Mouse (Mus musculus) G1E-ER4 (cell line): ENCODE results near the gene Sh2b3. TPM values are rescaled to one million over a fixed set of nuclear protein-coding genes. Genes with fewer than 3 reads are reported as not detected.

Experiments
- GATA1 ChIP-seq: IDR thresholded peaks from one replicate; pipeline ENCODE4 v1.8.0; 2012; ENCODE audit warnings: low read length, inconsistent platforms
- polyA plus RNA-seq: library from polyadenylated mRNA; stranded (reverse); fragments of >175 nt; gene quantifications from 2 replicates; pipeline ENCODE4 v1.2.3, GENCODE M21; 2012

Sh2b3 gene
- polyA plus RNA-seq, 1 experiment: 166 TPM

DNA sequence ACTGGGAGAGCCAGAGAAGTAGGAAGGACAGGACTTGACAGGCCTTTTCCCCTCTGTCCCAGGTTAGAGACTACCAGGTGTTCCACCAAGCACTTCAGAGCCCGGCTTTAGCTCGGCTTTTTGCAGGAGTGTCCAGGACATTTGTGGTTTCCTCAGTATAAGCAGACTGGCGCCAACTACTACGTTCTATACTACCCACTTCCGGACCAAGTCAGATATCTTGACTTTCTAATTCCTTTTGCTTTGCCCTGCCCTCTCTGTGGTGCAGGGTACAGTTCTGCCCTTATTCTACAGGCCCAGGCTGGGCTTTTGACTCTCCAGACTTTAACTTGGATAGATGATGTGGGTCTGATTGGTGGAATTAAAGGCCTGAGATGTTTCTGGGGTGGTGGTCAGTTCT lies 17.9 kb downstream of the Sh2b3 start:
- no peak for TF ChIP-seq GATA1

DNA sequence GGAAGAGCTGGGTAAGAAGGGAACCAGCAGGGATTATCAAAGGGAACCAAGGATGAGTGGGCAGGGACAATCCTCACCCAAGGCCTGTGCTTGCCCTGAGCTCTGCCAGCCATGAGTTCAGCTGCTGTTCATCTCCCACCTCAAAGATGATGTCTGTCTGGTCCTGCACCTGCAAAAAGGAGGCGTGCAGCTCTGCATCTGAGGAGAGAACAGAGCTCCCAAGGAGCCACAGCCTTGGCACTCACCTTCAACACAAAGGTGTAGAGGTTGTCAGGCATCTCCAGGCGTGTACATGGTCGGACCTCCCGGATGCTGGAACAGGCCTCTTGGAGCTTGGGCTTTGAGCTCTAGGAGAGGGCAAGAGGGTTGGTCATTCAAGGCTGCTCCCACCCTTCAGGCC lies 18.6 kb downstream of the Sh2b3 start:
- no peak for TF ChIP-seq GATA1

DNA sequence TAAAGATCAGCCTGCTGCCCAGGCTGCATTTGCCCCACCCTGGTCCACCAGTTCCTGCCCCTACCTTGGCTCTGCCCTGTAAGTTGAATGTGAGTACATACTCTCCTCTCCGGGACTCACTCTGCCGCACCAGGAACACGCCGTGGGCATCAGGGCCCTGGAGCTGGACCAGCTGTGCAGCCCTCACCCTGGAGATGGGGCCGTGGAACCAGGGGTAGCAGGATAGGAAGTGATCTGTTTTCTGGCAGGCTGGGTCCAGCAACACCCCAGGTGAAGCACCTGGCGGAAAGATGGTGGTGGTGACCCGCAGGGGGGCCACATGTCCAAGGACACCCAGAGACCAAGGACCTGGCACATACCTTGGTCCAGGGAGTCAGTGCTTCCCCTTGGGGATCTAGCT lies 19.0 kb downstream of the Sh2b3 start:
- no peak for TF ChIP-seq GATA1

DNA sequence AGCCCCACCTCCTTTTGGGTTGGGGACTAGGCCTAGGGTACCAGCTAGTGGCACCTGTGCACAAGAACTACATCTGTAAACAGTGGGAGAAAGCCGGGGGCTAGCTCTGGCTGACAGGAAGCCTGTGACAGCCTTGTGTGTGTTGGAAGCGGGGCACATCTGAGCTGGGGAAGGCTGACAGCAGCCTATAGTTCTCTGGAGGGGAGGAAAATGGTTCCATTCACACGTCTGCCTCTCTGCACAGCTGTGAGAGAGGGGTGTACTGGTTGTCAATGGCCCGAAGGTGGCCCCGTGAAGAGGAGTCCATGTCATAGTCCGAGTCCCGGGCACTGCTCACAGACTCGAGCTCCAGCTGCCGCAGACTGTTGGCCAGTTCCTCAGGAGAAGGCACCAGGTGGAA lies 19.9 kb downstream of the Sh2b3 start:
- no peak for TF ChIP-seq GATA1

DNA sequence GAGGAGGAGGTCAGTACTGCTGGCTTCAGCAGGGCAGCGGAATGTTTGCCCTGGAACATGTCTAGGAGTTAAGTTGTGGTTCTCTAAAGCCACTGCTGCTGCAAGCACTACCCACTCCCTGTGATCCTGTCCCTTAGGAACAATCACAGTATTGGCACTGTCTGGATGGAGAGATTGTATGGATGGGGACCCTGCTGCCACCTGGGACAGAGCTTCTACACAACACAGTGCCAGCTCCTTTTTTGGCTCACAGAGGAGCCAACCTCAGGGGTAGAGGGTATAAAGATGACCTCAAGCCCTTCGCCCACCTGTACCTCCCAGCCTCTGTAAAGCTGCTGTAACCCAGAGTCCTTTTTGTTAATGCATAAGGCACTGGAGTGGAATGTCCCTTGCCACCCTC lies 20.8 kb downstream of the Sh2b3 start:
- no peak for TF ChIP-seq GATA1

DNA sequence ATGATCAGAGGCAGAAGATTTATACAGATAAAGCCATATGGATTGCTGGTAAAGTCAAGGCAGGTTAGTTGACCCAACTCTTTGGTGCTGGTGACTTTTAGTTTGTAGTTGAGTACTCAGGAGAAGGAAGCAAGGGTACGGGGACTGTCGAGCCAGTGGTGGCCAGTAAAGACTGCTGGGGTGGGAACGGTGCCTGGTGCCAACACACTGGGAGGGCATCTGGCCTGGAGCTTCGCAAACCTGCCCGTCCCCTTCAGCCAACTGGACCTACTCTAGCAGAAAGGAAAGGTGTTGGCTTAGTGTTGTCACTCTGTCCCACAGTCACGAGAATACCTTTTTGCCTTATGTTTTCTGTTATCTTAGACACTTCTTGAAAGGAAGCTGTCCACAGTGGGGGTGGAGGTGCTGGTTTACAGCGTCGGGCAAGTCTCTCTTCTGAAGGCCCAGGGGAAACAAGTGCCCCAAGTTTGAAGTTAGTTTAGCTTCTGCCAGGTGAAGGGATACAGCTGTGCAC lies 21.5 kb downstream of the Sh2b3 start:
- TF ChIP-seq GATA1: no peak

DNA sequence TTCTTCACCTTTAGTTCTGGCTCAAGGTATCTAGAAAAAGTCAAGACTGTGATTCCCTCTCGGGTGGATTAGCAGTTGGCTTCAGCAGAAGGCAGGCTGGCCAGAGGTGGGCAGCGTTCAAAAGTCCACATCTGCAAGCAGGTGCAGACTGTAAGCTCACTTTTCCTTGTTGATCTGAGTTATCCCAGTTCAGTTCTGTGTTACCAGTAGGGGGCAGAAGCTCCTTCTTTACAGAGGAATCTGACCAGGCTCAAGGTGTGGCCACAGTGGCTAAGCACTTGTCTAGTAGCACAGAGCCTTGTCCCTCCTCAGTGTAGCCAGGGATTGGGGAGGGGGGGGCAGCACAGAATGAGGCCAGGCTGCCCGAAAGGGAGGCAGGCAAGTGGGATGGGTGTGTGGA lies 22.4 kb downstream of the Sh2b3 start:
- no peak for TF ChIP-seq GATA1

DNA sequence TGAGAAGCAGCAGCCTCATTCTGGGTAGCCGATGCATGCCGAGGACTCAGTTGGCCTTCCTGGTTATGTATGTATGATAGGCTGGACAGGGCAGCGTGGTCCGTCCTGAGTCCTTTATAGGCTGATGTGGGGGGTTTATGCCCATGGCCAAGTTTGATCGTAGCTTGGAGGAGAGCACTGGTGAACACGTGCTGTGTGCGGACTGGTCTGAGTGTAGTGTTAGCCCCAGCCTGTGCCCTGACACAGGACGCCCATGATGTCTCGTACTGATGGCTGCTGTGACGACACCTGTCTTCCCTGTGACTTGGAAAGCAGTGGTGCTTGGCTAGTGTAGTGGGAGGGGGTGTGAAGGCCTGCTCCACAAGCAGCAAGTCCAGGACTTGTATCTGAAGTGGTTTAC lies 23.7 kb downstream of the Sh2b3 start:
- TF ChIP-seq GATA1: no peak

DNA sequence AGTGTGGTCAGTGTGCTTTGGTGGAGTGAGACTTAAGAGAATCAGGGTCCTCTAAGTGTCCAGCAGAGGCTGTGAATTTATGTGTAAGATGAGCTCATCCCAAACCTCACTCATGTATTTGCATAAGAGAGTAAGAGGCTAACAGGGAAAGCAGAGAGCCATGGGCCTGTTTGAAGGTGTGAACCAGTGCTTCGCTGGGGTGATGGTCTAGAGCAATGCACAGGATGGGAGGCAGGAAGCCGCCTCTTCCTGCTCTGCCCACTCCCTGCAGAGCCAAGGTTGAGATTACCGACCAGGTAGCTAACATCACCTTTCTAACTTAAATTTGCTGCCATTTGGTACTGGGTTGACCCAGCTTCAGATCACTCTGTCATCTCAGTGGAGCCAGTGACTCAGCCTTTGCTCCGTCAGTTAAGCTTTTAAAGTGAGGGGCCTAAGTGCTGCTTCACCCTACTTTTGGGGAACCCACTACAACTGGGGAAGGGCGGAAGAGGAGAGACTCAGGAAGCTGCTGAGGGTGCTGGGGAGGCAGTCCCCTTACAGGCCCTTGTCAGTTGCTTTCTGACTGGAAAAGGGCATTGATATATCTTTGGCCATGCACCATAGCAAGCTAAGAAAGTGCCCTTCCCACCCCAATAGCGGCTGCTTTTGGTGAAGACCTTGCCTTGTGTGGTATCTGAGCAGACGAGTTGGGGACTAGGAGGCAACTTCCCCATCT lies 24.8 kb downstream of the Sh2b3 start:
- no peak for TF ChIP-seq GATA1

DNA sequence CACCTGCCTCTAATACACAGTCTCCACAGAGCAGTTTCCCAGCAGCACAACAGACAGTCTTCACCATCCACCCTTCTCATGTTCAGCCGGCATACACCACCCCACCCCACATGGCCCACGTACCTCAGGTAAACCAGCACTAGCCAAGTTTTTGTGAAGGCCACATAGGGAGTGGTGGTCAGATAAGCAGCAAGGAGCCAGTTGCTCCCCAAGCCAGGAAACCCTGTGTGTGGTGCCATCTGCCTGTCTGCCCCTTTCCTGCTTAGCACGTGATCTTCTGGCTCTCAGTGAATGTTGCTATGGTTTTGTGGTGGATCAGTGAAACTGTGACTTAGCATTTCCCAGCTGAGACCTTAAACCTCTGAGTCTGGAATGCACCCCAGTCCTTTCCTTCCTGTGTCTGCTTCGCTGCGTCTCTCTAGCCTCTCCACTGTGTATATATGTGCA lies 25.9 kb downstream of the Sh2b3 start:
- no peak for TF ChIP-seq GATA1

DNA sequence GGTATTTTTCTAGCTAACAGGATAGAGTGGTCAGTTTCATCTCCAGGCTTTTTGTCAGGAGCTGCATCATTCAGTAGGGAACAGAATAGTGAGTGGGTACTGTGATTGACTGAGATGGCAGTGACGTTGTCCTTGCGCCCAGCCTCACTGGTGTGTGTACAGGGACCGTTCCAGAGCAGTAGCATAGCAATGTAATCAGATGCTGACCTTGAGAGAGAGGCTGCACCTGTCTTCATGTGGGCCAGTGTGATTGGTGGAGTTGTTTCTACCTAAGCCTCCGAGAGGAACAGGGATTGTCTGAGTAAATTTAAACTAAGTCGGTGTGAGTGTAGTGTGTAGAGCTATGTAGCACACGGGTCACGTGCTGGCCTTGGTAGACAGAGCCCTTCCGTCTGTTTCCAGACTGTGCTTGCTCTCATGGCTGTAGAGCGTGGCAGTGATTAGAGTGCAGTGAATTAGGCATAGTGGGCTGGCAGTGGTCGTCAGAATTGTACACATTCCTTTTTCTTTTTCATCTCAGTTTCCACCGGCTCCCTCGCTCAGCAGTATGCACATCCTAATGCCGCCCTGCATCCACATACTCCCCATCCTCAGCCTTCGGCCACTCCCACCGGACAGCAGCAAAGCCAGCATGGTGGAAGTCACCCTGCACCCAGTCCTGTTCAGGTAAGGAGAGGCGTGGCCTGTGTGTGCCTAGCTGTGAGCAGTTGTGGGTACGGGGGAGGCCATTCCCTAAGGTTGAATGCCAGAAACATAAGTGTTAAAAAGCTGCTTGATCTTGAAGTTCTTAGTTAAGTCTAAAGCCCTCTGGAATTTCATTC lies 26.9 kb downstream of the Sh2b3 start:
- no peak for TF ChIP-seq GATA1

DNA sequence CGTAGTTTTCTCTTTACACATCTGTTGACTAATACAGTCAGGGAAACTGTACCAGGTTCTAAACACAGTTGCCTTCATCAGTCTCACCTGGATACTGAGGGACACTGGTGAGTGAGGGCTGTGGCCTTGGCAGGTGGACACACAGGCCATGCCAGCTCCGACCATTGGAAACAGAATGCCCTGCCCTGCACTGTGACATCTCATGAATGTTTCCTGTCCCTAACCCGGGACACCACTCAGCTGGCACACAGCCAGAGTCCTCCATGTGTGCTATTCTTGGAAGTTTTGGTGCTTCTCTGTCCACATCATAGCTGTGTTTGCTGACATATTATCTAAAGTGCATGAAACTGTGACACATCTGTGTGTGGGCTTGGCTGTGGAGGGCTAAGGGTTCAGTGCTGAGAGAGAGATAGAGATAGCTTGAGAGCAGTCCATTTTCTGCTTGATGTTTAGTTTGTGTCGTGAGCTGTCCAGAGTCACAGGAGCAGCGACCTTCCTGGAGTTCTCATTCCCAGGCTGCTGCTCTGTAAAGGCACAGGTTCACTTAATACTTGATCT lies 27.7 kb downstream of the Sh2b3 start:
- no peak for TF ChIP-seq GATA1

DNA sequence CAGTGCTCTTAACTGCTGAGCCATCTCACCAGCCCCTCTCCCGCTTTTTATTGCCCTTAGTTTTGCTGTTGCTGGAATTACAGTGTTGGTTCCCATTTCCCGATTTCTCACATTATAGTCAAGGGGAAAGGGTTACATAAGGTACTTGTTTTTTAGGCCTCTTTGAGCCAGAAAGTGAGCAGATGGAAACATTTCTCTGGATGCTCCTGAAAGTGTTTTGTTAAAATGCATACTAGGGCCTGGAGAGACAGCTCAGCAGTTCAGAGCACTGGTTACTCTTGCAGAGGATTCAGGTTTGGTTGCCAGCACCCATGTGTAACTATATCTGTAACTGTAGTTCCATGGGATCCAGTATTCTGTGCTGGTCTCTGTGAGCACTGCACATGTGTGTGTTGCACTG lies 29.2 kb downstream of the Sh2b3 start:
- TF ChIP-seq GATA1: no peak

DNA sequence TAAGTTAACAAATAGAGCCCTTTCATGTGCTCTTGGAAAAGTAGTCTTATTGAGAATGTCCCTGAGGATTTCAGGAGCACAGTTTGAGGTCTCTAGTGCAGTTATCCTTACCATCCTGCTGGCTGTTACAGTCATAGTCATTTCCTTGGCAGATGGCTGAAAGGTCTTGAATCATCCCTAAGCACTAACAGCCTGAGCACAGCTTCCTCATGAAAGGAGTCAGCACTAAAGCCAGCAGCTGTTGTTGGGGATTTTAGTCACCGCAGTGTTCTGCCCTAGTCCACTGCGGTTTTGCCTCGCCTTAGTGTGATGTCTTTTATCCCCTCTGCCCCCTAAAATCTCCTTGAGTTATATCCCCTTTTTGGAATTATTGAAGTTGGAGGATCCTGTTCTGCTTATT lies 30.3 kb downstream of the Sh2b3 start:
- no peak for TF ChIP-seq GATA1

DNA sequence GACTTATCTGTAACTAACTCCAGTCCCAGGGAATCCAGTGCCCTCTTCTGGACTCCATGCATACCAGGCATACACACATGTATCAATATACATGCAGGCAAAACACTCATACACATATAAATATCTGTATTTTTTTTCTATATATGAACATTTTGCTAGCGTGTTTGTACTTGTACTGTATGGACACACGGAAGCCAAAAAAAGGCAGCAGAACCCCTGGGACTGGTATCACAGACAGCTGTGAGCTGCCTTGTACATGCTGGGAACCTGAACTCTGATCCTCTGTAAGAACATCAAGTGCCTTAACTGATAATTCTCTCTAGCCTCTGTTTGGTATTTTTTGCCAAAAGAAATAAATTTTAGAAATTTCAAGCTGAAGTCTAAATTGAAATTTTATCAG lies 39.0 kb downstream of the Sh2b3 start:
- no peak for TF ChIP-seq GATA1

DNA sequence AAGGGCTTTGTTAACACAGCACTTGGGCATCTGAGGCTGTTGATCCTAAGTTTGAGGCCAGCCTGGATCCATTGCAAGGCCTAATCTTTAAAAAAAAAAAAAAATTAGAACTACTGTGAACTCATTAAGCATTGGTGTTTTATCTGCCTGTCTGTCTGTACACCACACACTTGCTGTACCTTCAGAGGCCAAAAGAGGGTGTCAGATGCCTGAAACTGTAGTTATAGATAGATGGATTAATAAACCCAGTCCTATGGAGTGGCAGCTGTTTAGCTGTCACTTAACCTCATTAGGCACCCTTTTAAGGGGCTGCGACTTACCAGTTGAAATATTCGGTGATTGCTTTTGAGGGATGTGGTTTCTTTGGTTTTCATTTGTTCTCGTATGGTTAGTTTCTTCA lies 41.6 kb downstream of the Sh2b3 start:
- no peak for TF ChIP-seq GATA1
